Mouse (Mus musculus) stomach, postnatal 0 days (tissue): ENCODE measurements at regions not wholly inside any gene's neighbourhood (a gene's known extent, or its start where the extent isn't known, plus 50 kb on each side); places are given as distances from the start of the nearest gene placed in this dataset.
A peak's percentile ranks its signal among the peaks of the same experiment; 100 is the strongest.

ENCODE experiments used
- CTCF ChIP-seq: IDR thresholded peaks from 2 replicates; pipeline ENCODE4 v1.5.1; 2016; ENCODE audit warnings: antibody characterized with exemption, low read depth, mild to moderate bottlenecking, moderate library complexity
- EP300 ChIP-seq: optimal IDR thresholded peaks from 2 replicates; pipeline ENCODE3; 2016; ENCODE audit warnings: antibody characterized with exemption

GRCm38 (mm10) chr3:33925072-33925471 lies 81.0 kb upstream of the Ccdc39 start:
- TF ChIP-seq CTCF (peak; percentile 34; the same call in 1 of the 2 replicates), EP300 (no peak)
